ENCODE assay signal across 7 mouse cellular contexts in the genomic region with DNA sequence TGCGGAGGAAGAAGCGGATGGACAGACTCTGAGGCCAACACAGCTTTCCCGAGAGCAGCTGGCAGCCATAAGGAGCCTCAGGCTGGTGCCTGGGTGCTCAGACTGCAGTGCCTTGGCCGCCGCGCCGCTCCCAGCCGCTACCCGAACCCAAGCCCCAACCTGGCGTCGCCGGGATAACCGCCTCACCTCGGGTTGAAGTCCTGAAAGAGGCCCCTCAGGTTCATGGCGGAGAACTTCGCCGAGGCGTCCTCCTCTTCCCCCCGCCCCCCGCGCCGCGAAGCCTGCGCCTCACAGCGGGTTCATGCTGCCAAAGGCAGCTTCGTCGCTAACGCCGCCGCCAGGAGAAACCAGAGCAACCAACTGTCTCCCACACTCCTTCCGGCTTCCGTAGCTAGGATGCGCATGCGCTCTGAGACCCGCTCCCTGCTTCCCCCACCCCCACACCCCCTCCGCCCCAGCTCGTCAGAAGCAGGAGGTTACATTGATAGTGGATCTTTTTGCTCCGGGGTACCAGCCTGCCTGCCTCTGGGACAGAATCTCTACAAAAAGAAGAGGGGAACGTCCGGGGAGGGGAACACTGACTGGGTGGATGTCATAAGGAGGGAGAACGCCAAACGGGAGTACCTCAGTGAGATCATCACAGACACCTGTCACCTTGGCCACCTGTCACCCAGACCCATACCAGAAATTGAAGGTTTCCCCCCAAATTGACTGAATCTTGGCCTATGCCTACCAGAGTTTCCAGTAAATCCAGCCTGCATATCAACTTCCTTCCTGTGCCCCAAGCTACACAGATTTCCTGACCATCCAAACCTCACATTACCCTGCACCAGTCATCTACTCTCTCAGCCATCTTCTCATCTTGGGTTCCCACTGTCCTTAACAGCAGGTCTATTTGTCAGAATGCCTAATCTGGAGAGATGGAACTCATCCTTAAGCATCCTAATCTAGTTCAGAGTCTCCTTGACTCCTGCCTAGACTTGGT. TPM values are rescaled to one million over a fixed set of nuclear protein-coding genes. Genes with fewer than 3 reads are reported as not detected.
A peak's percentile ranks its signal among the peaks of the same experiment; 100 is the strongest.
DNase-seq lines count a peak whose midpoint lies in the region; ATAC-seq lines count a peak whose summit lies in the region.

Gene Tmem185a, minus strand, starts transcription at position 389 of the 985 bp plus-strand sequence.

- no peaks in the 10 kb centered on the region for H3K36me3 ChIP-seq in intestine, embryonic 16.5 days (ENCODE audit: control insufficient read depth, insufficient read depth, low read length)
- no peaks in the 10 kb centered on the region for H3K36me3 ChIP-seq in midbrain, embryonic 11.5 days (ENCODE audit: control insufficient read depth, insufficient read depth, low read length)

- peak; percentile 92 for ATAC-seq in intestine, embryonic 16.5 days
- ATAC-seq in midbrain, embryonic 11.5 days (ENCODE audit: low FRiP score) = peak; percentile 95

- H3K27ac ChIP-seq in intestine, embryonic 16.5 days (ENCODE audit: low read length) = peak within 1 kb of the TSS; percentile 70
- peak within 1 kb of the TSS; percentile 40; the same call in 1 of the 2 replicates for H3K27ac ChIP-seq in midbrain, embryonic 11.5 days (ENCODE audit: low read depth, low read length)

- H3K4me3 ChIP-seq in intestine, embryonic 16.5 days (ENCODE audit: low read length) = peak within 1 kb of the TSS; percentile 61
- H3K4me3 ChIP-seq in midbrain, embryonic 11.5 days (ENCODE audit: low read depth, low read length) = peak within 1 kb of the TSS; percentile 53

- intact Hi-C loops in left cerebral cortex, postnatal 36 days (cut with DNase I) = loop anchor here (1.0 kb wide), 1 partner anchor 92 kb away; the partner anchor contains the start of gene 1110012L19Rik

- no peaks in the 10 kb centered on the region for H3K27me3 ChIP-seq in intestine, embryonic 16.5 days (replicated peaks; ENCODE audit: control insufficient read depth, insufficient read depth, low read length)
- no peaks in the 10 kb centered on the region for H3K27me3 ChIP-seq in midbrain, embryonic 11.5 days (ENCODE audit: control insufficient read depth, insufficient read depth, low read length)

- H3K4me1 ChIP-seq in intestine, embryonic 16.5 days (ENCODE audit: control insufficient read depth, insufficient read depth, low read length) = no peaks in the 10 kb centered on the region; the same call in 1 of the 2 replicates
- H3K4me1 ChIP-seq in midbrain, embryonic 11.5 days (ENCODE audit: control insufficient read depth, insufficient read depth, low read length) = no peaks in the 10 kb centered on the region; the same call in 1 of the 2 replicates

- H3K9ac ChIP-seq in intestine, embryonic 16.5 days (ENCODE audit: low read depth, low read length) = peak within 1 kb of the TSS; percentile 75
- peak within 1 kb of the TSS; percentile 71 for H3K9ac ChIP-seq in midbrain, embryonic 11.5 days (ENCODE audit: low read length)

- H3K4me2 ChIP-seq in intestine, embryonic 16.5 days (ENCODE audit: low read depth, low read length) = peak within 1 kb of the TSS; percentile 52
- H3K4me2 ChIP-seq in midbrain, embryonic 11.5 days = peak within 1 kb of the TSS; percentile 52

- DNase-seq in adrenal gland, adult 18-20 months (ENCODE audit: low spot score in 2 of 2) = peak; percentile 73 to 77
- peak; percentile 87 for DNase-seq in embryo, embryonic 11 days
- peak; percentile 68 to 82 for DNase-seq in gastrocnemius, postnatal 4 days (ENCODE audit: low spot score in 2 of 2)
- DNase-seq in left cerebral cortex, postnatal 36 days (ENCODE audit: low spot score in 2 of 2) = peak; percentile 83 to 85
- peak; percentile 96 for DNase-seq in midbrain, embryonic 11.5 days (ENCODE audit: low spot score, missing footprints)
- peak; percentile 86 for DNase-seq in skeletal muscle tissue, adult 2 months (ENCODE audit: low read depth, low spot score)

- no peaks in the 10 kb centered on the region for H3K9me3 ChIP-seq in intestine, embryonic 16.5 days (ENCODE audit: control insufficient read depth, low read length)
- no peaks in the 10 kb centered on the region for H3K9me3 ChIP-seq in midbrain, embryonic 11.5 days (ENCODE audit: control insufficient read depth, low read length)

- 13% methylated on average over 41 of the region's 42 CpGs for WGBS in intestine, embryonic 16.5 days
- 11% methylated on average over 35 of the region's 42 CpGs for WGBS in midbrain, embryonic 11.5 days

RNA-seq across cellular contexts. Expression of gene Tmem185a, which starts in this region (rescaled TPM):
- 10 to 100 TPM; 44.6 to 75.5 TPM for total RNA-seq in adrenal gland, adult 18-20 months (2021)
- total RNA-seq in gastrocnemius, postnatal 4 days (2021) = 10 to 100 TPM; 21.8 to 24.6 TPM
- polyA plus RNA-seq in intestine, embryonic 16.5 days (2015; fragmentation: Nextera tagmentation; extraction: Ambion mirVana) = 33.9 and 35.5 TPM in 2 replicates
- 10 to 100 TPM; 42.7 to 53.1 TPM for total RNA-seq in left cerebral cortex, postnatal 36 days (2021)
- 52.4 and 56.8 TPM in 2 replicates for polyA plus RNA-seq in midbrain, embryonic 11.5 days (2014; fragmentation: Nextera tagmentation; extraction: Ambion mirVana)

Comparison
In these comparisons a context has a peak if more than half of its experiments do, and no peak if none do; other contexts are left out.
1. Peak in every context shown above with its lines: DNase-seq, ATAC-seq, H3K4me3 ChIP-seq and H3K27ac ChIP-seq.